Mouse (Mus musculus): Measurements from ENCODE around the gene Gnaq. TPM values are rescaled to one million over a fixed set of nuclear protein-coding genes. Genes with fewer than 3 reads are reported as not detected.
"Not testable (repeated sequence)": the region's sequence is repeated elsewhere in the genome, so short reads cannot be mapped to it uniquely, and the experiment has no call there.

The Gnaq gene
- polyA plus RNA-seq, 1 experiment from 2014 or later = 34.0 TPM

DNA sequence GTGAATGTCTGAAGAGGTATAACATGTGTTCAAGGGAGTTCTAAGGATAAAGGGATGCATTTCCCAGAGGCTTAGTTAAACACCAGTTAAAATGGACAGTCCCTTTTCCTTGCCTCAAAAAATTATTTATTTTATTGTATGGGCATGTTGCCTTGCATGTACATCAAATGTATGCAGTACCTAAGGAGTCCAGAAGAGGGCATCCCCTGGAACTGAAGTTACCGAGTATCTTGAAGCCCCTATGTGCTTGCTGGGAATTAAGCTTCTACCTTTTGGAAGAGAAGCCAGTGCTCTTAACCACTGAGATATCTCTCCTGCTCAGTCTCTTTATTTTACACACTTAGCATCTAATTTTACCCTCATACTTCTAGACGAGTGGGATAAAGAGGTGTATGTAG, 127.8 kb downstream of the Gnaq start:
- H3K9me3 ChIP-seq (replicated peaks) = no peaks in the 10 kb centered on the region
- peaks cover 4% of the 10 kb centered on the region; the same call in 1 of the 2 replicates for H3K4me1 ChIP-seq
- 69% methylated on average over 2 of the region's 2 CpGs for WGBS
- no peaks in the 10 kb centered on the region for H3K36me3 ChIP-seq
- H3K4me3 ChIP-seq (replicated peaks) = no peak overlapping the region
- H3K9ac ChIP-seq = no peak overlapping the region
- ATAC-seq (ENCODE audit: insufficient number of reproducible peaks, low FRiP score, low TSS enrichment, low read depth) = no peak
- H3K4me2 ChIP-seq (replicated peaks) = no peak overlapping the region
- H3K27ac ChIP-seq (replicated peaks) = no peak overlapping the region
- H3K27me3 ChIP-seq = no peaks in the 10 kb centered on the region

- Histone ChIP-seq H3K4me2 (replicated peaks) (no peak overlapping the region), H3K36me3 (no peaks in the 10 kb centered on the region), H3K4me3 (replicated peaks) (no peak overlapping the region), H3K27ac (replicated peaks) (no peak overlapping the region), H3K9me3 (replicated peaks) (no peaks in the 10 kb centered on the region), H3K9ac (no peak overlapping the region), H3K4me1 (peaks cover 4% of the 10 kb centered on the region; the same call in 1 of the 2 replicates), H3K27me3 (no peaks in the 10 kb centered on the region)
- no peak for ATAC-seq (ENCODE audit: insufficient number of reproducible peaks, low FRiP score, low TSS enrichment, low read depth)
- WGBS = 81% methylated on average over 1 of the region's 1 CpGs
Observed at GRCm38 (mm10) chr19:16260973-16261372, 128.3 kb downstream of the Gnaq start.

- no peak for ATAC-seq (ENCODE audit: insufficient number of reproducible peaks, low FRiP score, low TSS enrichment, low read depth)
- H3K4me1 ChIP-seq = peaks cover 4% of the 10 kb centered on the region; the same call in 1 of the 2 replicates
- 85% methylated on average over 6 of the region's 6 CpGs for WGBS
- no peak overlapping the region for H3K4me2 ChIP-seq (replicated peaks)
- no peaks in the 10 kb centered on the region for H3K27me3 ChIP-seq
- no peak overlapping the region for H3K4me3 ChIP-seq (replicated peaks)
- no peak overlapping the region for H3K27ac ChIP-seq (replicated peaks)
- no peaks in the 10 kb centered on the region for H3K36me3 ChIP-seq
- H3K9ac ChIP-seq = no peak overlapping the region
- no peaks in the 10 kb centered on the region for H3K9me3 ChIP-seq (replicated peaks)
Observed at GRCm38 (mm10) chr19:16261631-16262030, 129.0 kb downstream of the Gnaq start.

GRCm38 (mm10) chr19:16262340-16262739, 129.7 kb downstream of the Gnaq start:
- Histone ChIP-seq H3K4me3 (replicated peaks) (no peak overlapping the region), H3K4me1 (peaks cover 4% of the 10 kb centered on the region; the same call in 1 of the 2 replicates), H3K9ac (no peak overlapping the region), H3K27me3 (no peaks in the 10 kb centered on the region), H3K4me2 (replicated peaks) (no peak overlapping the region), H3K9me3 (replicated peaks) (no peaks in the 10 kb centered on the region), H3K27ac (replicated peaks) (no peak overlapping the region), H3K36me3 (no peaks in the 10 kb centered on the region)
- ATAC-seq (ENCODE audit: insufficient number of reproducible peaks, low FRiP score, low TSS enrichment, low read depth) = no peak
- whole genome bisulfite sequencing = 81% methylated on average over 4 of the region's 4 CpGs

DNA sequence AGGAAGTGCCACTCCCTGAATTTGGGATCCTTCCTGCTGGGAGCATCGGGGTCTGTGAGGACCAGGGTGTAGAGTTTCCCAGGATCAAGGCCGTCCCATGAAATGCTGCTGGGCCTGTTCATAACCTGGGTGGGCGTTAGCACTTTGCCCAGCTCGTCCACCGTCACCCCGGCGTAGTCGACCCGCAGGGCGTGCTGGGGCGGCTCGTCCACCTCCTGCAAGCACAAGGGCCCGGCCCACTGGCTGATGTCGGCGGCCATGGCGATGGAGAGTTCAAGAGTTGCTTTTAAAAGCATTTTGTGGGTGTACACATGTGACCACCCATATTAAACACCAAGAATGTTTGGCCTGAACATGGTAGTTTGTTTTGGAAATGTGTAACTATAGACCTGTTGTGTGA, 134.7 kb downstream of the Gnaq start:
- peaks cover 18% of the 10 kb centered on the region; the same call in 1 of the 2 replicates for H3K4me1 ChIP-seq
- WGBS = 91% methylated on average over 11 of the region's 16 CpGs
- H3K9ac ChIP-seq; ATAC-seq (ENCODE audit: insufficient number of reproducible peaks, low FRiP score, low TSS enrichment, low read depth); H3K27ac ChIP-seq (replicated peaks); H3K27me3 ChIP-seq; H3K36me3 ChIP-seq; H3K4me2 ChIP-seq (replicated peaks); H3K4me3 ChIP-seq (replicated peaks); H3K9me3 ChIP-seq (replicated peaks): not testable (repeated sequence)

DNA sequence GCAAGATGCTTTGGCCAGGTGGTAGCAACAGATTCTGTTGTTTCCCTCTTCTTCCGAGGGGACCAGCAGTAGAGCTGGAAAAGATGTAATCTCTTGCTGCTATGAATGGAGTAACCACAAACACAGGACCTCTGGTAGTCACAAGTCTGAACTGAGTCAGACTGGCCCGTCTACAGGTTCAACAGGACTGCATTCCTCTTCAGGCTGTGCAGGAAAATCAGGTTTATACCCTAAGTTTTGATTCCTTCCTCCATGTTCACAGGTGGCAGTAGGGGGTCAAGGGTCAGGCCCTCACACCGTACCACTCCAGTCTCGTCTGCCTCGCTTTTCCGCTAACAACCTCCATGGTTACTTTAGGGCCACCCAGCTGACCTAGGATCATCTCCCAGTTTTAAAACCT, 137.6 kb downstream of the Gnaq start:
- no peak overlapping the region for H3K4me3 ChIP-seq (replicated peaks)
- H3K27me3 ChIP-seq = no peaks in the 10 kb centered on the region
- H3K36me3 ChIP-seq = no peaks in the 10 kb centered on the region
- 71% methylated on average over 6 of the region's 6 CpGs for WGBS
- peaks cover 22% of the 10 kb centered on the region; the same call in 1 of the 2 replicates for H3K4me1 ChIP-seq
- H3K4me2 ChIP-seq (replicated peaks) = no peak overlapping the region
- no peak overlapping the region for H3K9ac ChIP-seq
- no peak for ATAC-seq (ENCODE audit: insufficient number of reproducible peaks, low FRiP score, low TSS enrichment, low read depth)
- H3K27ac ChIP-seq (replicated peaks) = no peak overlapping the region
- no peaks in the 10 kb centered on the region for H3K9me3 ChIP-seq (replicated peaks)

GRCm38 (mm10) chr19:16271002-16271401, 138.4 kb downstream of the Gnaq start:
- H3K9ac ChIP-seq = no peak overlapping the region
- WGBS = 75% methylated on average over 1 of the region's 1 CpGs
- H3K4me3 ChIP-seq (replicated peaks) = no peak overlapping the region
- H3K27ac ChIP-seq (replicated peaks) = no peak overlapping the region
- no peaks in the 10 kb centered on the region for H3K27me3 ChIP-seq
- H3K4me1 ChIP-seq = peaks cover 22% of the 10 kb centered on the region; the same call in 1 of the 2 replicates
- ATAC-seq (ENCODE audit: insufficient number of reproducible peaks, low FRiP score, low TSS enrichment, low read depth) = no peak
- H3K4me2 ChIP-seq (replicated peaks) = no peak overlapping the region
- no peaks in the 10 kb centered on the region for H3K36me3 ChIP-seq
- no peaks in the 10 kb centered on the region for H3K9me3 ChIP-seq (replicated peaks)

- 0 out of 2 replicates have a peak, but pooled peaks cover 6% of the 10 kb centered on the region for H3K36me3 ChIP-seq
- H3K4me1 ChIP-seq = peaks cover 22% of the 10 kb centered on the region; the same call in 1 of the 2 replicates
- H3K4me3 ChIP-seq (replicated peaks) = no peak overlapping the region
- H3K27me3 ChIP-seq = no peaks in the 10 kb centered on the region
- H3K9ac ChIP-seq = no peak overlapping the region
- WGBS = 63% methylated on average over 4 of the region's 4 CpGs
- H3K4me2 ChIP-seq (replicated peaks) = no peak overlapping the region
- no peaks in the 10 kb centered on the region for H3K9me3 ChIP-seq (replicated peaks)
- H3K27ac ChIP-seq (replicated peaks) = no peak overlapping the region
- ATAC-seq (ENCODE audit: insufficient number of reproducible peaks, low FRiP score, low TSS enrichment, low read depth) = no peak
Observed at GRCm38 (mm10) chr19:16273021-16273420, 140.4 kb downstream of the Gnaq start.

GRCm38 (mm10) chr19:16280231-16280630, 147.6 kb downstream of the Gnaq start:
- H3K4me2 ChIP-seq (replicated peaks) = no peak overlapping the region
- H3K27me3 ChIP-seq = no peaks in the 10 kb centered on the region
- H3K9ac ChIP-seq = no peak overlapping the region
- WGBS = 69% methylated on average over 4 of the region's 4 CpGs
- 0 out of 2 replicates have a peak, but pooled peaks cover 8% of the 10 kb centered on the region for H3K36me3 ChIP-seq
- no peaks in the 10 kb centered on the region for H3K9me3 ChIP-seq (replicated peaks)
- ATAC-seq (ENCODE audit: insufficient number of reproducible peaks, low FRiP score, low TSS enrichment, low read depth) = no peak
- H3K27ac ChIP-seq (replicated peaks) = no peak overlapping the region
- H3K4me1 ChIP-seq = peaks cover 7% of the 10 kb centered on the region; the same call in 1 of the 2 replicates
- no peak overlapping the region for H3K4me3 ChIP-seq (replicated peaks)

- H3K4me2 ChIP-seq (replicated peaks) = no peak overlapping the region
- 71% methylated on average over 11 of the region's 11 CpGs for WGBS
- ATAC-seq (ENCODE audit: insufficient number of reproducible peaks, low FRiP score, low TSS enrichment, low read depth) = no peak
- H3K4me1 ChIP-seq = peaks cover 14% of the 10 kb centered on the region; the same call in 1 of the 2 replicates
- no peak overlapping the region for H3K4me3 ChIP-seq (replicated peaks)
- no peak overlapping the region for H3K27ac ChIP-seq (replicated peaks)
- H3K27me3 ChIP-seq = no peaks in the 10 kb centered on the region
- no peaks in the 10 kb centered on the region for H3K9me3 ChIP-seq (replicated peaks)
- H3K9ac ChIP-seq = no peak overlapping the region
- no peaks in the 10 kb centered on the region for H3K36me3 ChIP-seq
Observed at GRCm38 (mm10) chr19:16285051-16286028, 152.7 kb downstream of the Gnaq start.

DNA sequence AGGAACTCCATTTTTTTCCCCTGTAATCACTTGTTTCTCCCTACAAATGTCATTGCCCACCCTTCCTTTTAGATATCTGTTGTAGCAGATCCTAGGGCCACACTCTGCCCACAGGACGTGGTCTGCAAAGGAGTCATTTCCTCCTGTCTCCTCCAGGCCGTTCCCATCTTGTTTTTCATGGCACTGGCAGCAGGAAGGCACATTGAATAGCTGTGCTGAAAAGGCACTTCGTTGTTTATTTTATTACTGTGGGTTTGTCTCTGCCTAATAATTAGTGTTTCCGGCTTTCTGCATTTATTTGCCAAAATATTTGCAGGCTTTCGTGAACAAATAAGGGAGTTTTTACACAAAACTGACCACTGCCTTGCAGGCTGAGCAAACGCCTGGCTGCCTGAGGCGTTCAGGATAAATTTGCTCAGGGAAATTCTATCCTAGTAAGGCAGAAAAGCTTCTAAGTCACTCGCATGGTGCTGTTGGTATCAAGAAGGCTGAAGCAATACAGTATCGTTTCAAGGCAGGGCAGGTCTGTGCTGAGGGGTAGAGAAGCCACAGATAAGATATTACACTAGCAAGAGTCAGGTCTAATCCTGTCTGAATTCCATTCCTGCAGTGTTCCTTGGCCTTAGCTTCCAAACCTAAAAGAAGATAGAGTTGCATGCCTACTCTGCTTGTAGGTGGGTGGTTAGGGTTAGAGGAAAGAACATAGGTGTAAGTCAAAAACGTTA, 154.0 kb downstream of the Gnaq start:
- 41% methylated on average over 10 of the region's 10 CpGs for WGBS
- Histone ChIP-seq H3K9me3 (replicated peaks) (no peaks in the 10 kb centered on the region), H3K36me3 (no peaks in the 10 kb centered on the region), H3K9ac (no peak overlapping the region), H3K4me2 (replicated peaks) (no peak overlapping the region), H3K4me1 (peaks cover 14% of the 10 kb centered on the region; the same call in 1 of the 2 replicates), H3K27me3 (no peaks in the 10 kb centered on the region), H3K4me3 (replicated peaks) (no peak overlapping the region), H3K27ac (replicated peaks) (no peak overlapping the region; the same call in 1 of the 2 replicates)
- no peak for ATAC-seq (ENCODE audit: insufficient number of reproducible peaks, low FRiP score, low TSS enrichment, low read depth)
